Mouse (Mus musculus): ENCODE measurements around the gene Stx7. TPM values are rescaled to one million over a fixed set of nuclear protein-coding genes. Genes with fewer than 3 reads are reported as not detected.

Stx7 gene
- polyA plus RNA-seq, 1 experiment from 2014 or later, result 98.6 TPM

- H3K4me2 ChIP-seq, result no peak overlapping the region
- WGBS, result 27% methylated on average over 8 of the region's 8 CpGs
- no peak overlapping the region for H3K9ac ChIP-seq (ENCODE audit: low read length)
- peaks cover 23% of the 10 kb centered on the region for H3K27me3 ChIP-seq (ENCODE audit: control insufficient read depth, insufficient read depth, low read length)
- ATAC-seq (ENCODE audit: low FRiP score) (no peak), DNase-seq (ENCODE audit: low spot score, missing footprints) (peak; percentile 91)
- H3K4me3 ChIP-seq (ENCODE audit: low read depth, low read length), result no peak overlapping the region
- no peaks in the 10 kb centered on the region for H3K36me3 ChIP-seq (ENCODE audit: control insufficient read depth, insufficient read depth, low read length)
- H3K4me1 ChIP-seq (ENCODE audit: control insufficient read depth, insufficient read depth, low read length), result peaks cover 10% of the 10 kb centered on the region
- no peaks in the 10 kb centered on the region for H3K9me3 ChIP-seq (ENCODE audit: control insufficient read depth, low read length)
- H3K27ac ChIP-seq (ENCODE audit: low read depth, low read length), result no peak overlapping the region
Measured at GRCm38 (mm10) chr10:24224591-24224990, 75.5 kb downstream of the Stx7 start.

GRCm38 (mm10) chr10:24228318-24229183 is 79.4 kb downstream of the Stx7 start:
- 57% methylated on average over 12 of the region's 12 CpGs for WGBS
- Histone ChIP-seq H3K27ac (ENCODE audit: low read depth, low read length) (no peak overlapping the region), H3K9ac (ENCODE audit: low read length) (no peak overlapping the region), H3K9me3 (ENCODE audit: control insufficient read depth, low read length) (no peaks in the 10 kb centered on the region), H3K4me2 (no peak overlapping the region), H3K4me3 (ENCODE audit: low read depth, low read length) (no peak overlapping the region), H3K27me3 (ENCODE audit: control insufficient read depth, insufficient read depth, low read length) (peaks cover 14% of the 10 kb centered on the region), H3K36me3 (ENCODE audit: control insufficient read depth, insufficient read depth, low read length) (no peaks in the 10 kb centered on the region), H3K4me1 (ENCODE audit: control insufficient read depth, insufficient read depth, low read length) (peaks cover 4% of the 10 kb centered on the region)
- ATAC-seq (ENCODE audit: low FRiP score) (no peak; the same call in 1 of the 2 replicates), DNase-seq (ENCODE audit: low spot score, missing footprints) (no peak)

DNA sequence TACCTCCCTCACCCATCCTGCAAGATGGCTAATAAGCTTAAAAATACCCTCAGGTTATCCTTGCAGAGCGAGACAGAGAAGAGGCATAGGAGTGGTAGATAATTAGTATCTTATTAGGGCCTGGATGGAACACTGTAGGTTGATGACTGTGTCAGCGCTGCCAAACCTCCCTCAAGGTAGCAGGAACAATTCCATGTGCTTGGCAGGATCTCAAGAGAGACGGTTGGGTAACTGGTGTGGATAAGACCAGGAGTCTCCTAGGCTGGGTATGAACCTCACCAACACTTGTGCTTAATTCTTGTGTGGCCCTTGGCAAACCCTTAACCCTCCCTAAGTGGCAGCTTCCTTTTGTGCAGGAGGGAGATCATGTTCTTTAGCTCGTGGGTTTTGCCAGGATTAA is 83.2 kb downstream of the Stx7 start:
- Histone ChIP-seq H3K4me2 (no peak overlapping the region), H3K36me3 (ENCODE audit: control insufficient read depth, insufficient read depth, low read length) (no peaks in the 10 kb centered on the region), H3K9me3 (ENCODE audit: control insufficient read depth, low read length) (no peaks in the 10 kb centered on the region), H3K27me3 (ENCODE audit: control insufficient read depth, insufficient read depth, low read length) (no peaks in the 10 kb centered on the region), H3K27ac (ENCODE audit: low read depth, low read length) (no peak overlapping the region), H3K4me1 (ENCODE audit: control insufficient read depth, insufficient read depth, low read length) (no peaks in the 10 kb centered on the region; the same call in none of the 2 replicates), H3K4me3 (ENCODE audit: low read depth, low read length) (no peak overlapping the region), H3K9ac (ENCODE audit: low read length) (no peak overlapping the region)
- DNase-seq (ENCODE audit: low spot score, missing footprints), result no peak
- no peak for ATAC-seq (ENCODE audit: low FRiP score)
- WGBS, result 75% methylated on average over 4 of the region's 4 CpGs

DNA sequence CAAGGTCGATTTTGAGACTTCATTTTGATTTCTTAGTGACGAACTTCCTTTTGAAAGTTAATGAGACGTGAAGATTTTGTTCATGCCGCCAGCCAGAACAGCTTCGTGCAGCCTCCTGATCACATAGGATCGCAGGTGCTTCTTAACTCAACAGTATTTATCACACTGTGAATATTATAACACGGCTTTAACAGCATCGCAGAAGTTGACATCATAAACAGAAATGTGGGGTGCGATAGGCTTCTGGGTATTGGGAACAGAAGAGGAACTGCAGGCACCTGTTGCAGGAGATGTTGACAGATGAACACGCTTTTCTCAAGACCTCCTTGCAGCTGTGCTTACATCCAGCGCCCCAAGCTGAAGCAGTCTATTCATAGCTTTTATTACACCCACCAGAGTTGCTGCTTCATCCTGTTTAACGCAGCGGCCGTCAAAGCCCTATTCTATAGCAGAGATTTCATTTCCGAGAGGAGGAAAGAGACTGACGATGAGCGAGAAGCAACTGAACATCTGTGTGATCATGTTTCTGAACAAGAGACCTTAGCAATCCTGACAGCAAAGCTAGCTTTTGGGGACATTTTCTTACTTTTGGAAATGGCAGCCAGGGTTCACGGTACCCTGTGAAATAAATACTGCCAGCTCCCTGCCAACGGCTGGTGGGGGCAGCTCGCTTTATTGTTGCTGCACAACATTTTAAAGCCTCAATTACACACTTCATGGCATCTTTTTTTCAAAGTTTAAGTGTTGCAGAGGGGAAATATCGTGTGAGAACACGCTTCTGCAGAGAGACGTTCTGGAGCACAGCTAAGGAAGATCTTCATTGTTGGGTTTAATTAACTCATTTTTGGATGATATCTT is 86.6 kb downstream of the Stx7 start:
- Histone ChIP-seq H3K9me3 (ENCODE audit: control insufficient read depth, low read length) (no peaks in the 10 kb centered on the region), H3K27me3 (ENCODE audit: control insufficient read depth, insufficient read depth, low read length) (no peaks in the 10 kb centered on the region), H3K4me2 (no peak overlapping the region), H3K36me3 (ENCODE audit: control insufficient read depth, insufficient read depth, low read length) (no peaks in the 10 kb centered on the region), H3K4me3 (ENCODE audit: low read depth, low read length) (no peak overlapping the region), H3K9ac (ENCODE audit: low read length) (no peak overlapping the region), H3K4me1 (ENCODE audit: control insufficient read depth, insufficient read depth, low read length) (no peaks in the 10 kb centered on the region; the same call in 1 of the 2 replicates), H3K27ac (ENCODE audit: low read depth, low read length) (no peak overlapping the region)
- DNase-seq (ENCODE audit: low spot score, missing footprints) (no peak), ATAC-seq (ENCODE audit: low FRiP score) (no peak)
- 71% methylated on average over 23 of the region's 23 CpGs for WGBS

Other genes with a start within 250 kb of the Stx7 start
- gene Taar1, start 228.9 kb upstream of the Stx7 start, polyA plus RNA-seq (2014; fragmentation: Nextera tagmentation; extraction: Ambion mirVana), result not detected in 2 replicates
- not detected in 2 replicates for gene Taar2, start 210.7 kb upstream of the Stx7 start, polyA plus RNA-seq (2014; fragmentation: Nextera tagmentation; extraction: Ambion mirVana)
- not detected in 2 replicates for gene Taar3, start 199.7 kb upstream of the Stx7 start, polyA plus RNA-seq (2014; fragmentation: Nextera tagmentation; extraction: Ambion mirVana)
- gene Taar4, start 188.8 kb upstream of the Stx7 start, polyA plus RNA-seq (2014; fragmentation: Nextera tagmentation; extraction: Ambion mirVana), result not detected in 2 replicates
- gene Taar5, start 178.6 kb upstream of the Stx7 start, polyA plus RNA-seq (2014; fragmentation: Nextera tagmentation; extraction: Ambion mirVana), result not detected in 2 replicates
- gene Taar6, start 163.7 kb upstream of the Stx7 start, polyA plus RNA-seq (2014; fragmentation: Nextera tagmentation; extraction: Ambion mirVana), result not detected in 2 replicates
- gene Taar7a, start 155.8 kb upstream of the Stx7 start, polyA plus RNA-seq (2014; fragmentation: Nextera tagmentation; extraction: Ambion mirVana), result not detected in 2 replicates
- not detected in 2 replicates for gene Taar7b, start 149.4 kb upstream of the Stx7 start, polyA plus RNA-seq (2014; fragmentation: Nextera tagmentation; extraction: Ambion mirVana)
- not detected in 2 replicates for gene Taar7d, start 122.1 kb upstream of the Stx7 start, polyA plus RNA-seq (2014; fragmentation: Nextera tagmentation; extraction: Ambion mirVana)
- gene Taar7e, start 111.7 kb upstream of the Stx7 start, polyA plus RNA-seq (2014; fragmentation: Nextera tagmentation; extraction: Ambion mirVana), result not detected in 2 replicates
- not detected in 2 replicates for gene Taar7f, start 99.8 kb upstream of the Stx7 start, polyA plus RNA-seq (2014; fragmentation: Nextera tagmentation; extraction: Ambion mirVana)
- gene Taar8a, start 72.8 kb upstream of the Stx7 start, polyA plus RNA-seq (2014; fragmentation: Nextera tagmentation; extraction: Ambion mirVana), result not detected in 2 replicates
- gene Taar8b, start 57.0 kb upstream of the Stx7 start, polyA plus RNA-seq (2014; fragmentation: Nextera tagmentation; extraction: Ambion mirVana), result not detected in 2 replicates
- not detected in 2 replicates for gene Taar8c, start 47.4 kb upstream of the Stx7 start, polyA plus RNA-seq (2014; fragmentation: Nextera tagmentation; extraction: Ambion mirVana)
- gene Taar9, start 39.8 kb upstream of the Stx7 start, polyA plus RNA-seq (2014; fragmentation: Nextera tagmentation; extraction: Ambion mirVana), result not detected in 2 replicates
- gene Moxd1, start 74.2 kb downstream of the Stx7 start, polyA plus RNA-seq (2014; fragmentation: Nextera tagmentation; extraction: Ambion mirVana), result 1.8 and 3.9 TPM in 2 replicates